27 mouse cellular contexts compared by ENCODE assay signal in the genomic region with DNA sequence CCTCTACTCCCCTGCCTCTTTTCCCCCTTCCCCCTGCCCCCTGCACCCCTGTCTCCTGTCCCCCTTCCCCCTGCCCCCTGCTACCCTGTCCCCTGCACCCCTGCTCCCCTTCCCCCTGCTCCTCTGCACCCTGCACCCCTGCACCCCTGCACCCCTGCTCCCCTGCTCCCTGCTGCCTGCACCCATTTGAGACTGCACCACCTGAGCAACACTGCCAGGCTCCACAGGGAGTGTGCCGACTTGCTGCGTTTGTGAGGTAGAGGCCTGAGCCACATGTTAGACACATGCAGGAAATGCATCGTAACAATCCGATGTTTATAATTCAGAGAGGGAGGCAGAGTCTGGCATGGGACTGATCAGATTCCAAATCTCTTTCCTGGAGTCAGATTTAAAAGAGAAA.
DNase-seq lines count a peak whose midpoint lies in the region; ATAC-seq lines count a peak whose summit lies in the region.
"Had no signal": no experiment of that assay in that cellular context is flagged by ENCODE, and none has a peak within 500 bp of the region (broad histone marks: within the 10 kb centered on the region; RNA-seq: fewer than 3 reads in every experiment).

No protein-coding gene starts in this region.

- H3K27me3 ChIP-seq in forebrain, embryonic 10.5 days (ENCODE audit: poor library complexity, severe bottlenecking) = no peaks in the 10 kb centered on the region
- H3K27me3 ChIP-seq in forebrain, embryonic 16.5 days (replicated peaks; ENCODE audit: control insufficient read depth, insufficient read depth, low read length) = no peaks in the 10 kb centered on the region
- H3K27me3 ChIP-seq in embryonic facial prominence, embryonic 12.5 days = no peaks in the 10 kb centered on the region
- no peaks in the 10 kb centered on the region for H3K27me3 ChIP-seq in limb, embryonic 10.5 days (ENCODE audit: low read depth, poor library complexity, severe bottlenecking)
- no peaks in the 10 kb centered on the region for H3K27me3 ChIP-seq in limb, embryonic 13.5 days
- H3K27me3 ChIP-seq: forebrain, embryonic 12.5 days; forebrain, embryonic 15.5 days; hindbrain, embryonic 13.5 days; intestine, embryonic 15.5 days had no signal

- ATAC-seq in forebrain, embryonic 16.5 days = no peak
- ATAC-seq in embryonic facial prominence, embryonic 12.5 days (ENCODE audit: insufficient number of reproducible peaks, insufficient read depth, low FRiP score, low TSS enrichment) = no peak
- ATAC-seq in limb, embryonic 13.5 days (ENCODE audit: low FRiP score, low read depth) = 0 out of 2 replicates have a peak, but pooled peaks have one; percentile 15
- ATAC-seq: activated CD4-positive, CD25-positive, alpha-beta regulatory T cell, adult 4 months; forebrain, embryonic 15.5 days; hindbrain, embryonic 16.5 days; intestine, embryonic 15.5 days had no signal

- no peak overlapping the region for H3K4me3 ChIP-seq in forebrain, embryonic 10.5 days
- H3K4me3 ChIP-seq in forebrain, embryonic 16.5 days (replicated peaks; ENCODE audit: low read length) = no peak overlapping the region
- no peak overlapping the region for H3K4me3 ChIP-seq in embryonic facial prominence, embryonic 12.5 days
- H3K4me3 ChIP-seq in limb, embryonic 10.5 days = no peak overlapping the region
- H3K4me3 ChIP-seq in limb, embryonic 13.5 days = no peak overlapping the region
- H3K4me3 ChIP-seq: forebrain, embryonic 12.5 days; forebrain, embryonic 15.5 days; heart, embryonic 12.5 days; heart, embryonic 15.5 days; hindbrain, embryonic 10.5 days; hindbrain, embryonic 13.5 days; intestine, embryonic 15.5 days had no signal

- no peaks in the 10 kb centered on the region for H3K36me3 ChIP-seq in forebrain, embryonic 10.5 days (replicated peaks)
- no peaks in the 10 kb centered on the region for H3K36me3 ChIP-seq in forebrain, embryonic 16.5 days (ENCODE audit: control insufficient read depth, insufficient read depth)
- H3K36me3 ChIP-seq in embryonic facial prominence, embryonic 12.5 days = no peaks in the 10 kb centered on the region
- H3K36me3 ChIP-seq in limb, embryonic 10.5 days = no peaks in the 10 kb centered on the region
- no peaks in the 10 kb centered on the region for H3K36me3 ChIP-seq in limb, embryonic 13.5 days
- H3K36me3 ChIP-seq: forebrain, embryonic 12.5 days; forebrain, embryonic 15.5 days; heart, embryonic 12.5 days; heart, embryonic 15.5 days; hindbrain, embryonic 10.5 days; hindbrain, embryonic 13.5 days; intestine, embryonic 15.5 days had no signal

- no peak for DNase-seq in forebrain, embryonic 10.5 days (ENCODE audit: extremely low spot score, low spot score)
- DNase-seq in limb, embryonic 10.5 days (ENCODE audit: low spot score) = peak; percentile 31
- no peak for DNase-seq in gastrocnemius, postnatal 4 days (ENCODE audit: low spot score in 2 of 2)
- DNase-seq in gastrocnemius, adult 18-20 months (ENCODE audit: low spot score) = no peak
- no peak for DNase-seq in spleen, postnatal 36 days (ENCODE audit: low spot score in 2 of 2)
- DNase-seq: adrenal gland, adult 8-10 months; adrenal gland, postnatal 25 days; cerebellum, adult 11-12 months; cerebellum, adult 8-10 months; cerebellum, postnatal 10 days; cerebellum, postnatal 36 days; embryo, embryonic 11 days; gastrocnemius, postnatal 25 days; heart, postnatal 10 days; heart, postnatal 36 days had no signal

- H3K4me2 ChIP-seq in forebrain, embryonic 16.5 days (ENCODE audit: low read length) = no peak overlapping the region
- no peak overlapping the region for H3K4me2 ChIP-seq in embryonic facial prominence, embryonic 12.5 days (replicated peaks)
- no peak overlapping the region for H3K4me2 ChIP-seq in limb, embryonic 13.5 days (replicated peaks)
- H3K4me2 ChIP-seq: forebrain, embryonic 12.5 days; forebrain, embryonic 15.5 days; heart, embryonic 12.5 days; heart, embryonic 15.5 days; hindbrain, embryonic 13.5 days; intestine, embryonic 15.5 days had no signal

- no peaks in the 10 kb centered on the region for H3K4me1 ChIP-seq in forebrain, embryonic 10.5 days
- H3K4me1 ChIP-seq in forebrain, embryonic 16.5 days (replicated peaks; ENCODE audit: control insufficient read depth, insufficient read depth, low read length) = no peaks in the 10 kb centered on the region
- H3K4me1 ChIP-seq in embryonic facial prominence, embryonic 12.5 days = peaks cover 16% of the 10 kb centered on the region
- H3K4me1 ChIP-seq in limb, embryonic 10.5 days = peaks cover 29% of the 10 kb centered on the region
- H3K4me1 ChIP-seq in limb, embryonic 13.5 days = peaks cover 27% of the 10 kb centered on the region
- H3K4me1 ChIP-seq: forebrain, embryonic 12.5 days; forebrain, embryonic 15.5 days; heart, embryonic 12.5 days; heart, embryonic 15.5 days; hindbrain, embryonic 13.5 days; intestine, embryonic 15.5 days had no signal

- WGBS in forebrain, embryonic 10.5 days = 77% methylated on average over 4 of the region's 4 CpGs
- WGBS in forebrain, embryonic 16.5 days = 88% methylated on average over 4 of the region's 4 CpGs
- 33% methylated on average over 4 of the region's 4 CpGs for WGBS in embryonic facial prominence, embryonic 12.5 days
- WGBS in limb, embryonic 10.5 days = 54% methylated on average over 4 of the region's 4 CpGs
- WGBS in limb, embryonic 13.5 days = 9% methylated on average over 4 of the region's 4 CpGs

- no peaks in the 10 kb centered on the region for H3K9me3 ChIP-seq in forebrain, embryonic 10.5 days
- no peaks in the 10 kb centered on the region for H3K9me3 ChIP-seq in forebrain, embryonic 16.5 days (ENCODE audit: control insufficient read depth, low read length)
- H3K9me3 ChIP-seq in embryonic facial prominence, embryonic 12.5 days = no peaks in the 10 kb centered on the region
- no peaks in the 10 kb centered on the region for H3K9me3 ChIP-seq in limb, embryonic 10.5 days (replicated peaks)
- H3K9me3 ChIP-seq in limb, embryonic 13.5 days = no peaks in the 10 kb centered on the region
- H3K9me3 ChIP-seq: forebrain, embryonic 12.5 days; forebrain, embryonic 15.5 days; heart, embryonic 12.5 days; heart, embryonic 15.5 days; hindbrain, embryonic 10.5 days; hindbrain, embryonic 13.5 days; intestine, embryonic 15.5 days had no signal

- H3K9ac ChIP-seq in forebrain, embryonic 16.5 days (replicated peaks; ENCODE audit: low read depth, low read length) = no peak overlapping the region
- H3K9ac ChIP-seq in embryonic facial prominence, embryonic 12.5 days = no peak overlapping the region
- no peak overlapping the region for H3K9ac ChIP-seq in limb, embryonic 13.5 days
- H3K9ac ChIP-seq: forebrain, embryonic 12.5 days; forebrain, embryonic 15.5 days; heart, embryonic 12.5 days; heart, embryonic 15.5 days; hindbrain, embryonic 13.5 days; intestine, embryonic 15.5 days had no signal

- H3K27ac ChIP-seq in forebrain, embryonic 10.5 days = 0 out of 2 replicates have a peak overlapping the region, but pooled peaks have one; percentile 30
- no peak overlapping the region for H3K27ac ChIP-seq in forebrain, embryonic 16.5 days (ENCODE audit: low read length)
- H3K27ac ChIP-seq in embryonic facial prominence, embryonic 12.5 days = peak overlapping the region; percentile 80
- H3K27ac ChIP-seq in limb, embryonic 10.5 days = peak overlapping the region; percentile 84
- H3K27ac ChIP-seq in limb, embryonic 13.5 days = 0 out of 2 replicates have a peak overlapping the region, but pooled peaks have one; percentile 22
- H3K27ac ChIP-seq: forebrain, embryonic 12.5 days; forebrain, embryonic 15.5 days; heart, embryonic 15.5 days; hindbrain, embryonic 10.5 days; hindbrain, embryonic 13.5 days; intestine, embryonic 15.5 days had no signal
